Mouse (Mus musculus) thymus, adult 18-20 months (tissue): ENCODE results near the gene Spdef.

Source experiments
- DNase-seq, 2 experiments: peaks; one replicate each; pipeline ENCODE4 v3.0.0; 2022; ENCODE audit warnings: mixed read lengths in 2 of 2

Gene Spdef

DNA sequence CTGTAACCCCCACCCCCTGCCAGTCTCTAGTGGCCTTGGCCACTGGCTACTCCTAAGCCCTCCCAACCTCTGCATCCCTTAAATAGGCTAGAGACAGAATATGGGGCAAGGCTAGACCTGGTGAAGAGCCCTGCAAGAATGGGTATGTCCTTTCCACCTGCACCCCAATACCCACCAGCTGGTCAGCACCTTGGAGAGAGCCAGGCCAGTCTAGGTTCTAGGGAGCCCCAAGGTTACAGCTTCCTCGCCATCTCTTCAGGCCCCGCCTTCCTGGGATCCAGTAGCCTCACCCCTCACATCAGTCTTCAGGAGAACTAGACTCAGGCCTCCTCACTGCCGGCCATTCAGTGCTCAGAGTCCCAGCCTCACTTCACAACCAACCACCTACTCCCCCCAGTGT is 4.4 kb downstream of the Spdef start:
- no peak for DNase-seq

DNA sequence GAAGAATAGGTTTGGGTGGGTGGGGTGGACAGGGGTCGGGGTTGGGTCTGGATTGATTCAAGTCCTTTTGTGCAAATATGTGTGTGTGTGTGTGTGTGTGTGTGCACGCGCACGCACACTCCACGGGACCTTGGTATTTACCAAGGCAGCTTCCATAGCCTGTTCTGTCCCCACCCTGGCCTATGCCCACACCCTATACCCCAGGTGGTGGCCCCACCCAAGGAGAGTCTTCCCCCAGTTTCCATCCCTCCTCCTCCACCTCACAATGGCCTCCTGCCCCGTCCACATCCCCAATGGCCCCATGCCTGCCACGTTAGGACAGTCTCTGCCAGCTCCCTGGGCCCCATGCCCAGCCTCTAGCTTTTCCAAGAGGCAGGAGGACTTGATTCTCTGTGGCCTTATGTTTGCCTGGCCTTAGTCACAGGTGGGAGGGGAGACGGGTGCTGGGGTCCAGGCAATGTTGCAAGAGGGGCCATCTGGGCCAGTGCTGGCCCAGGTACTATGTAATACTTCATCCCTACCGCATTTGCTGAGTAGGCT is 7.6 kb downstream of the Spdef start:
- no peak for DNase-seq

DNA sequence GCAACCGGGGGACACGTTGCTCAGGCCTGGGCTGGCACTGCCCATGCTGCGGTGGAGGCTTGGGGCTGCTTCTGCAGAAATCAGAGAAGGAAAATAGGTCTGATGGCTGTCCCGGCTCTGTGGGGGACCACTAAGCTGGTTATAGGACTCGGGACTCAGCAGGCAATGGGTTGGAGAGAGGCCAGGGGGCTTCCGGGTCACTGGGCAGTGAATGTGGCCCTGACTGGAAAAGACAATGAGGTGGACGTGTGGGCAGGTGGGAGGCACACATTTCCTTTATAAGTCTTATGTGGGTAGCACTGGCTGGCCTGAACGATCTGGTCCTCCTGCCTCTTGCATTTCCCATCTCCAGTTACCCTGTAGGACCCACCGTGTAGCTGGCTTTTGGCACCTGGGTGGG is 8.4 kb downstream of the Spdef start:
- DNase-seq, result no peak

DNA sequence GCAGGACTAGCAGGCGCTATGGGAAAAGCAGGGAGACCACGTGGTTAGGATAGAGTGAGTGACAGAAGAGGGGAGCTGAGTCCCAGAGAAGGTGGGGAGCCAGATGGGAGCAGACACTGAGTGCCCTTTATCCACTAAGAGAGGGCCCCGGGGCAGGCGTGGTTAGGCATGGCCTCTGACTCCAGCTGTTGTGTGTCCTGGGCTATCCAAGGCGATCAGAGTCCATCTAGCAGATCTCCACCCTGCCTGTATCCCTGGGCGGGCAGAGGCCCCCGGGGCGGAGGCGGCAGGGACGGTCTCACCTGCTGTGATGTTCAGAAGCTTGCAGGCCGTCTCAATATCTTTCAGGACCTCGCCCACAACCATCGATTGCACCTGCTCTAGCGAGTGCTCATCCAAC is 9.1 kb downstream of the Spdef start:
- DNase-seq, result no peak

DNA sequence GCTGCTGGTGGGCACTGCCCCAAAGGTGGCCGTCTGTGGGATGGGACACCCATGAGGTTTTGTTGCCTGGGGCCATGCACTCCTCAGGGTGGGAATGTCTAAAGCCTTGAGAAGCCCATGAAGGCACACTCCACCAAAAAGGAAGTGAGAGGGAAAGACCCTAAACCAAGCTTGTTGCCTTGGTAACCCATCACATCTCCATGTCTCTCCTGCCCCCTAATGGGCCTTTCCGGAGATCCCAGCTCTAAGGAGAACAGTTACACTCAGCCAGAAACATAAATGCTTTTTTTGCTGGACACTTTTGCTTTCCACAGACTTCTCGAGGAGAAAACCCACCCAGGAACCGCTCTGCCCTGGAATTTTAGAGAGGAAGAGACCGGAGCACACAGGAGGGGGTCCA is 10.5 kb downstream of the Spdef start:
- no peak for DNase-seq

DNA sequence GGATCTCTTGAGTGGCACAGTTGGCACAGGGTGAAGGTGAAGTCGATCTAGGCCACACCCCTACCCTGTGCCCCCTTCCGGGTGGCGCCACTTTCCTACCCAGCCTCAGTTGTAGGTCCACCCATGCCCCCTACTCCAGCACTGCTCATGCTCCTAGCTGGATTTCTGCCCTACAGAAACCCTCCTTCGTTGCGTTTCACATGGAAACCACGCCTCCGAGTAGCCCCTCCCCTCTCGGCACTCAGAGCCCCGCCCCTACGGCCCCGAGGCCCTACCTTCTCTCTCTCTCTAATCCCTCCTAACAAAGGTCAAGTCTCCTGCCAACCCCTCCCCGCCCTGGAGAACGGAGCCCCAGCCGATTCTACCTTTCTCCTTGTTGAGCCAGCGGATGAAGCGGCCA is 12.0 kb downstream of the Spdef start:
- no peak for DNase-seq

DNA sequence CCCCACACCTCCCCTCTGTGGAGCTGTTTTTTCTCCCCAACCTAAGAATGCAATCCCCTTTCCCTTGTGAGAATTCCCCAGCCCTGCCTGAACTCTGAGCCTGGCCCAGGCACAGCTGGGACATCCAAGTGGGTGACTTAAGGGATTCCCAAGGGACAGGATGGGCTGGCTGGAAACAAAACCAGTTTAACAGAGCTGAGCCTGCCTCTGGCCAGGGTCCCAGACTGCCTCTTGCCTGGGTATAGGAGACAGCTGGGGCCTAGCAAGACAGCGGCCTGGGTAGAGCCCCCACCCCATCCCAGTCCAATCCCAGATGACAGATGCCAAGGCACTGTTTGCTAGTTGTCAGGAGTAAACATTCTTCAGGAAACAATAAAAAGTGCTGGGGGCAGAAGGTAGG is 15.9 kb downstream of the Spdef start:
- DNase-seq, result no peak

DNA sequence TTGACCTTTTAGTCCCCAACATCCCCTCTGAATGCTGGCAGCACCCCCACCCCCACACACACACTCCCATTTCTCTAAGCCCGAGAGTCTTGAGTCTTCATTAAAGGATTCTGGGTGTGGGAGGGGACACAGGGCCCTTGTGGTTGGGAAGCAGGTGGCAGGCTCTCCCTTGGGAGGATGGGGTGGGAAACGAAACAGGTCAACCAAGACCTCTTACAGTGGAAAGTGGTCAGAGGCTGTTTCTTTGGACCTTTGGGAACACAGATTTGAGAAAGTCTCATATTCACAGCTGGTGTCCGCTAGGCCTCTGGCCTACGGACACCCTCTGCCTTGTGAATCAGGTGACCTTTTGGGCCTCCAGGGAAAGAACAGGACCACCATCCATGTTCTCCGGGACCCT is 19.1 kb downstream of the Spdef start:
- DNase-seq, result no peak

DNA sequence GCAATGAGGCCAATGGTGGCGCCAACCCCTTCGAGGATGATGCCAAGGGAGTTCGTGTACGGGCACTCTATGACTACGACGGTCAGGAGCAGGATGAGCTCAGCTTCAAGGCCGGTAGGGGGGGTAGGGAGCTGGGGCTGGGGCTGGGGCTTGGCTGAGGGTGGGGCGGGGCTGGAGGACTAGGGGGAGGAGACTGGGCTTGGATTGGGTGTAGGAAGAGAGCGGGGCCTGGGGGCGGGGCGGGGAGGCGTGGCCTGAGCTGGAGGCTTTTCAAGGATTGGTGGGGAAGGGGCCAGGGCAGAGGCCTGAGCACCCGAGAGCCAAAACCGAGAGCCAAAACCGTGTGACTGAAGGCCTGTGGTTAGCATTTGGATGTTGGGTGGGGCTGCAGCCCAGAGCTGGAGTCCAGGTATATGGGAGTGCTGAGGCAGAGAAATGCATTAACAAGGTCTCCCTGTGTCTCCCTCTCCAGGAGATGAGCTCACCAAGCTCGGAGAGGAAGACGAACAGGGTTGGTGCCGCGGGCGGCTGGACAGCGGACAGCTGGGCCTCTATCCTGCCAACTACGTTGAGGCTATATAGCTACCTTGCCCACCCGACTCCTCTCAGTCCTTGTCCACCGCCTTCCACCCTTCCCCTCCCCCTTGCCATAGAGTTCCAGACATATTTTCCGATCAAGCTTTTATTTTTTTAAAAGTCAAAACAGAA is 20.6 kb downstream of the Spdef start:
- DNase-seq, result peak; percentile 13

DNA sequence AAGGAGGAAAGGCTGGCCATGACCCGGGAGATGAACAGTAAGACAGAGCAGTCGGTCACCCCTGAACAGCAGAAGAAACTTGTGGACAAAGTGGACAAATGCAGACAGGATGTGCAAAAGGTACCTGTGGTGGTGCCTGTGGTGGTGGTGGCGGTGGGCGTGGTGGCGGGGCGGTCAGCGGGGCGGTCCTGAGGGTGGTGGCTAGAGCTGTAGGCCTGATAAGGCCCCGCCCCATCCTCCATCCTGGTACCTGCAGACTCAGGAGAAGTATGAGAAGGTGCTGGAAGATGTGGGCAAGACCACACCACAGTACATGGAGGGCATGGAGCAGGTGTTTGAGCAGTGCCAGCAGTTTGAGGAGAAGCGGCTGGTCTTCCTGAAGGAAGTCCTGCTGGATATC is 23.1 kb downstream of the Spdef start:
- DNase-seq, result no peak

DNA sequence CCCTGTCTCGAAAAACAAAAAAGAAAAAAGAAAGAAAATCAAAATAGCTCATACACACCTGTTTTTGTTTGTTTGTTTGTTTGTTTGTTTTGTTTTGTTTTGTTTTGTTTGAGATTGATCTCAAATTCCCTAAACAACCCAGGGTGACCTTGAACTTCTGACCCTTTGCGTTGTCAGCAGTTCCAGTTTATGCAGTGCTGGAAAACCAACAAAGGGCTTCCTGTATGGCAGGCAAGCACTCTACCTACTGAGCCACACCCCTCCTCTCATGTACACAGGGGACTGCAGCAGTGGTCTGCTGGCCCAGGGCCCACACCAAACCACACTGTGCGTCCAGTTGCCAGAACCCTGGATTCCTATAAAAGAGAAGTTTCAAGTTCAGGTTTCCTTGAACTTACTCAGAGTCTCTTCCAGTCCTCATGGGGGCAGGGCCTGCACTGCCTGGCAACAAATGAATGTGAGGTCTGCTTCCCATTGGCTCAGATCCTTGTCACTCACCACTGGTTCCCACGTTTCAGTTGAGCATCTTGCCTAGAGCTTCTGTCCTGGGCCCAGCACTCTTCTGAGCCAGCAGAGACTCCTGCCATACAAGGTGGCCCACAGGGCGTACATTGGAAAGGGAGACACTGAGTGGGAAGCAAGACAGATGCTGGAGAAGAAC is 24.7 kb downstream of the Spdef start:
- no peak for DNase-seq

DNA sequence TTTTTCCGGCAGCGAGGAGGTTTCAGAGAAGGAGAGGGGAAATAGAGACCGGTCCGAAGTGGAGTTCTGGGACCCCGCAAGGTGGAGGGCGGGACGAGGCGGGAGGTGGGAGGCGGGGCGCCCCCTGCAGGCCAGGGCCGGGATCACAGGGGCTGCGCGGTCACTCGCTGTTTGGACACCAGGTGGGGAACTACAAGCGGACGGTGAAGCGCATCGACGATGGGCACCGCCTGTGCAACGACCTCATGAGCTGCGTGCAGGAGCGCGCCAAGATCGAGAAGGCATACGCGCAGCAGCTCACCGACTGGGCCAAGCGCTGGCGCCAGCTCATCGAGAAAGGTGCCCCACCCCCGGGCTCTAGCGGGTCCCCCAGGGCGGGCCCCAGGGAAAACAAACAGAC is 26.2 kb downstream of the Spdef start:
- DNase-seq, result no peak

DNA sequence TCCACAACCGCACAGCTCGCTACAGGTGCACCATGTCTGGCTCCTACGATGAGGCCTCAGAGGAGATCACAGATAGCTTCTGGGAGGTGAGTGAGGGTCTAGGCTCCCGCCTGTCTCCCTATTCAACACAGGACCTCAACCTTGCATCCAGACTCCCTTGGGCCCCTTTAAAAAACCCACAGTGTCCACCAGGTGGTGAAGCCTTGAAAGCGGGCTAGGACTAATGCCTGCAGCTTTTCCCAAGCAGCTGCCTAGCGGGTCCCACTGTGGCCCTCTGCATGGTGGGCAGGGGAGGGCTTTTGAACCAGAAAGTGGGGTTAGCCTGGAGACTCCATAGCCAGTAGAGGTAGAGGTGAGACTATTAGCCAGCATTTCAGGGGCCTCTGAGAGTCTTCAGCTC is 26.9 kb downstream of the Spdef start:
- no peak for DNase-seq

DNA sequence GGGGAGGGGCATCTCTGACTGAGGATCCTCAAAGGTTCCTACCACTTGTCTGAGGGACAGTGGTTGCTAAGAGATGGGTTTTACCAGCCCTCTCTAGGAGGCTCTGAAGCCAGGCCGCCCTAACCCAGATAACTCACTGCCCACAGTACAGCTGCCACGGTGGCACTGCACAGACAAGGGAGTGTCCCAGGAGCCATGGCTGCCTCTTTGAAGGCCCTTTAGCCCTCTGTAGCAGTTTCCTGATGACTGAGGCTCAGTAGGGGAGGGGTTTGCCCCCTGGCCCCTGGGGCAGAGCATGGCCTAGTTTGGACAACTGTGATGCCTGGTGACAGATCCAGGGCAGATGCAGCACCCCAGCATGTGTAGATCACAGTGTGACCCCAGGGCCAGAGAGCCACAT is 27.9 kb downstream of the Spdef start:
- no peak for DNase-seq

DNA sequence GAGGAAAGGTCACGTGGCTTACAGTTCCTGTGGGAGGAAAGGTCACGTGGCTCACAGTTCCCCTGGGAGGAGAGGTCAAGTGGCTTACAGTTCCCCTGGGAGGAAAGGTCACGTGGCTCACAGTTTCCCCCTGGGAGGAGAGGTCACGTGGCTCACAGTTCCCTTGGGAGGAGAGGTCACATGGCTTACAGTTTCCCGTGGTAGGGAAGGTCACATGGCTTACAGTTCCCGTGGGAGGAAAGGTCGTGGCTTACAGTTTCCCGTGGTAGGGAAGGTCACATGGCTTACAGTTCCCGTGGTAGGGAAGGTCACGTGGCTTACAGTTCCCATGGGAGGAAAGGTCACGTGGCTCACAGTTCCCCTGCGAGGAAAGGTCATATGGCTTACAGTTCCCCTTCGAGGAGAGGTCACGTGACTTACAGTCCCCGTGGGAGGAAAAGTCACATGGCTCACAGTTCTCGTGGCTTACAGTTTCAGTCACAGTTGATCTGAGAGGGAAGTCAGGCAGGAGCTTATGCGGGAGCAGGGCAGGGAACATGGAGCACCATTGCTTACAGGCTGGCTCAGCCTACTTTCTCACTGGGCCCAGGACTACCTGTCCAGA is 29.0 kb downstream of the Spdef start:
- DNase-seq, result no peak

DNA sequence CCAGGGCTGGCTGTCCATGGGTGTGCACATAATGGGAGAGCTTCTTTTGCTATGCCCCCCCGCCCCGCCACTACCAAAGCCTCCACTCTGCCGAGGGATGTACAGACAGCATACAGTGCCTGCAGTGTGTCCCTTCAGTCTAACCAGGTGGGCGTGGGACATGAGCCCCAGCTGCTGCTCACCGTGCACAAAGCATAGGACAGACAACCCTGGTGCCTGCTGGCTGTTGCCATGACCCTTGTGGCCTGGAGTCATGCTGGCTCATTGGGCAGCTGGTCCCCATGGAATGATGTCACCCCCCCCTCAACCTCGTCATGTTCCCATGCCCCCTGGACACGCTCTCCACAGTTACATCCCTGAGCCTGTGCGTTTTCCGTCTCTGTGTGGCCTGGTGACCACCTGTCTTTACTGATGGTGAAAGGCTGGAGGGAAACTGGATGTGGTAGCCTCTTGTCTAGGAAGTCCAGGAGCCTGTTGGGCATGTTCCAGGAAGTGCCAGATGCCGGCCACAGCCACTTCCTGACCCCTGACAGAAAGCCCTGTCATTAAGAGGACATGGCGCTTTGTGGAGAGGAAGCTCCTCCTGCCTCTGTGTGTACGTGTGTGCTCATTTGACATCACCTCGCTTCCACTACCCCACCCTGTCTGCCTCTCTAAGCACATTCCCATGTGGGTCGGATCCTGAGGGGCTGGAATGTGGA is 37.6 kb downstream of the Spdef start:
- DNase-seq, result no peak

DNA sequence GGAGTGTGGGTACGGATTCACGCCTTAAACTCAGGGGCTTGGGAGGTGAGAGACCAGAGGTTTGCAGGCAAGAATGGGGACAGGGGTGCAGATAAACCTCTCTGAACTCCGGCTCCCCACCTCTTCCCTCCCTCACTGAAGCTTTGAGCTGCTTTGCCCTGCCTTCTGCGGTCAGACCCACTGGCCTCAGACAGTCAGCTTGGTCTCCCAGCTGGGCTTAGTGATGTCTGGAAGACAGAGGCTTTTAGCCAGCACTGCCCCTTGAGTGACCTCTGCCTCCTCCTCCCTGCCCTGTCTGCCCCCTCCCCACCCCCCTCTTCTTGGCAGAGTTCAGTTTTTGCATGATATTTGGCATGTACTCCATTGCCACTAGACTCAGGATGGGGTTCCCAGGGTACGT is 42.4 kb downstream of the Spdef start:
- DNase-seq, result no peak

DNA sequence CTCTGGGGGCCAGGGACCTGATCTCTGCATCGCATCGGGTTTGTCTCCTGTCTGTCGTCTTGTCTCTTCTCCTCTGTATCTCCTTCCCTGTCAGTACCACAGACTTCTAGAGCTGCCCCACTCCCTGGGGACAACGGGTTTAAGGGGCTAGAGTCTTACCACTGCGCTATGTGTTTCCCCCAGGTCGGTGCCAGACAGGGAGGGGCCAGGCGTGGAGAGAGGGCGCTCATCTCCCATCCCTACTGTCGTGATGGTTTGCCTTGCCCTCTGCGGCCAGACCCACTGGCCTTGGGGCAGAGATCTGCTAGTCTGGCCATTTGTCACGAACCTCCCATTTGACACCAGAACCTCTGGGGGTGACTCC is 43.2 kb downstream of the Spdef start:
- DNase-seq, result no peak

DNA sequence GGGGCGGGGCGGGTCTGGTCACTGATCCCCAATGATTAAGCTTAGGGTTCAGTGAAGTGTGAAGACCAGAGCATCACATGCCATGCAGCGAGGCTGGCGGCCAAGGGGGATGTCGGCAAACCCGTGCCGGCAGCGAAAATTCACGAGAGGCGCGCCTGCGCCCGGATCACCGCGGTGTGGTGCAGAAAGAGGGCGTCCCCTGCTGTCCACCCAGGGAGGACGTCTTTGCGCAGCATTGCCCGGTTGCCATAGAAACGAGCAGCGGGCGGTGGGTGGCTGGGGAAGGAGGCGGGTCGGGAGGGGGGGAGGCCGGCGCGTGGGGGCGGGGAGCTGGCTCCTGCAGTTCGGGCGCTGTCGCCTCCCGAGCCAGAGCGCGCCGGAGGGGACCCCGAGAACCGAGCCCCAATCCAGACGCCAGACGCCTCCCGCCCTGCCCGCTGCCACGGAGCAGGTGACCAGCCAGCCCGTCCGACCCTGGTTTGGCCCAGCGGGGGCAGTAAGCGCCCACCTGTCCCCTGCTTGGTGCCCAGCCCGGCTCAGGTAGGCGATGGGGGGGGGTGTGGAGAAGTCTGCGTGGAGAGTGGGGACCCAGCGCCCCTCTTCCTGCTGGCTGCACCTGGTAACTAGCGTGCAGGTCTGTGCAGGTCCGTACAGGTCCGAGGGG is 43.7 kb downstream of the Spdef start:
- DNase-seq, result peak in 1 of 2 experiments; percentile 16

DNA sequence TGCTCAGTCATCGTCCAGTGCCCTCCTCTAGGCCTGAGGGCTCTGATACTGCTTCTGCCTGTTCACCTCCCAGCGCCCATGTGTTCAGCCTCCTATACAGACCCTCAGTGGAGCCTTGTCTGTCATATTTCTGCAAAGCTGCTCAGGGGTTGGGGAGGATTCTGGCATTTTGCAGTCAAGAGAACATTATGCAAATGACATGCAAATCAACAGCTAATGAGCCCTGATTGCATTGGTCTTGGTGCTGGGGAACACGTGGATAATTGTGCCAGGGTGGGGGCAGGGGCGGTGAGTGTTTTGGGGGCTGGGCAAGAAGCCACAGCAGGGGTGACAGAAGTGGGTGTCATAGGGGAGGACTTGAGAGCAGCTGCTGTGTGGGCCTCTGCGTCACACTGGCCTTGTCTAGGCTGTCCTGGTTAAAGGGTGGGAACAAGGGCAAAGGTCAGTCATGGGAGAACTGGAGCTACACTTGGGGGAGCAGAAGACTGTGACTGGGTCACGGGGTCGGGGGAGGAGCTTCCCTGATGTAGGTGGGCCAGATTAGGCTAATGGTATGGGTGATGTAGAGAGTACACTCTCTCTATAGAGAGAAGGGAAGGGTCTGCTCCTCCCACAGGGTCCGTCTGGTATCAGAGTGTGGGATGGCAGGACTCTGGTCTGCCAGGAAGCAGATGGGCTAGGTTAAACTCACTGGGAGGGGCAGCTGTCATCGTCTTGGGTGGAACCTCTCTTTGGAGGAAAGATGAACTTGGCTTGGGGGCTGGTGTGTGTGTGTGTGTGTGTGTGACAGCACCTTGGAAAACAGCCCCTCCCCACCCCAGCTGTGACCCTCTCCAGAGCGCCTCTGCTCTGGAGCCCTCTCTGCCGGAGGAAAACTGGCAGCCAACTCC is 49.6 kb downstream of the Spdef start:
- no peak for DNase-seq

DNA sequence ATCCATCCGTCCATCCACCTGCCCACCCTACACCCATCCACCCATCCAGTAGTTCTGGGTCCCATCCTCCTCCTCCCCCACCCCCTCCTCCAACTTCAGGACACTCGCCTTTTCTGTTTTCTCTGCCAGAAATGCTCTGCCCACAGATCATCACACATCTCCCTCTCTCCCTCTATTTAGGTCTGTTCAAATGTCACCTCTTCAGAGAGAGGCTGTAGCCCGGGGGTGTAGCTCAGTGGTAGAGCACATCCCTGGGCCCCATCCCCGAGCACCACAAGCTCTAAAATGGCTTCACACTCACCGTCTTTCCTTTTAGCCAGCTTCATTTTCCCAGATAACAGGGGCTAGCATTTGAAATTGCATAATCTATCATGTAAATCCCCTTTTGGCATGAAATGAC is 51.0 kb downstream of the Spdef start:
- DNase-seq, result no peak

DNA sequence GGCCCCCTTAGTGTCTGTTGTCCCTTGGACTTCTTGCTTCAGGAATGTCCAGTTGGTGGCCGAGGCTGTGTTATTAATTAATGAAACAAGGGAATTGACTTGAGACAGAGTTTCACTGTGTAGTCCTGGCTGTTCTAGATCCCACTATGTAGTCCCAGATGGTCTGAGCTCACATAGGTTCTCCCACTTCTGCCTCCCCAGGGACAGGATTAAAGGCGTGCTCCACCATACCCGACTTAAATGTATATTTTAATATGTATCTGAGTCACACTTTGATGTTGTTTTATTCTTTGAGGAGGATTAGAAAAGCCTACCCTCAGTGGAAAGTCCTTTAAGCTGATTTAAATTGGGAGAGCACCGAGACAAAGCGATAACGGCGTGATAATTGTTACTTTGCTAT is 52.5 kb downstream of the Spdef start:
- no peak for DNase-seq
